30 mouse cellular contexts compared by ENCODE assay signal in genomic region chr10:86791507-86792184, GRCm38 (mm10). TPM values are rescaled to one million over a fixed set of nuclear protein-coding genes. Genes with fewer than 3 reads are reported as not detected.
DNase-seq lines count a peak whose midpoint lies in the region; ATAC-seq and TF ChIP-seq lines count a peak whose summit lies in the region.
"Had no signal": no experiment of that assay in that cellular context is flagged by ENCODE, and none has a peak within 500 bp of the region (broad histone marks: within the 10 kb centered on the region; RNA-seq: fewer than 3 reads in every experiment).

No protein-coding gene starts in this region.

- no peak overlapping the region for H3K4me2 ChIP-seq in heart, embryonic 16.5 days (ENCODE audit: low read depth, low read length)
- no peak overlapping the region for H3K4me2 ChIP-seq in heart, embryonic 11.5 days
- H3K4me2 ChIP-seq in lung, postnatal 0 days (replicated peaks; ENCODE audit: low read depth, low read length), result no peak overlapping the region
- H3K4me2 ChIP-seq in stomach, postnatal 0 days (replicated peaks; ENCODE audit: low read depth), result peak overlapping the region; percentile 8; the same call in 1 of the 2 replicates
- no peak overlapping the region for H3K4me2 ChIP-seq in midbrain, embryonic 16.5 days (ENCODE audit: low read length)
- H3K4me2 ChIP-seq: limb, embryonic 15.5 days; midbrain, embryonic 12.5 days had no signal

- peaks cover 43% of the 10 kb centered on the region for H3K4me1 ChIP-seq in heart, embryonic 16.5 days (ENCODE audit: control insufficient read depth, insufficient read depth, low read length)
- peaks cover 30% of the 10 kb centered on the region for H3K4me1 ChIP-seq in heart, embryonic 11.5 days (ENCODE audit: control insufficient read depth, insufficient read depth, low read length)
- peaks cover 12% of the 10 kb centered on the region; the same call in 1 of the 2 replicates for H3K4me1 ChIP-seq in lung, postnatal 0 days (ENCODE audit: insufficient read depth, low read depth, low read length)
- H3K4me1 ChIP-seq in stomach, postnatal 0 days (replicated peaks; ENCODE audit: control insufficient read depth, insufficient read depth), result 0 out of 2 replicates have a peak, but pooled peaks cover 4% of the 10 kb centered on the region
- H3K4me1 ChIP-seq in midbrain, embryonic 16.5 days (ENCODE audit: control insufficient read depth, insufficient read depth, low read length), result 0 out of 2 replicates have a peak, but pooled peaks cover 5% of the 10 kb centered on the region

- WGBS in heart, embryonic 16.5 days, result 57% methylated on average over 7 of the region's 7 CpGs
- WGBS in heart, embryonic 11.5 days (ENCODE audit: insufficient replicate concordance), result 61% methylated on average over 7 of the region's 7 CpGs
- WGBS in lung, postnatal 0 days, result 45% methylated on average over 7 of the region's 7 CpGs
- WGBS in stomach, postnatal 0 days, result 37% methylated on average over 7 of the region's 7 CpGs
- 86% methylated on average over 7 of the region's 7 CpGs for whole genome bisulfite sequencing in midbrain, embryonic 16.5 days

- no peaks in the 10 kb centered on the region for H3K9me3 ChIP-seq in heart, embryonic 16.5 days (replicated peaks; ENCODE audit: control insufficient read depth, low read length)
- no peaks in the 10 kb centered on the region for H3K9me3 ChIP-seq in heart, embryonic 11.5 days (replicated peaks; ENCODE audit: control insufficient read depth, low read length)
- H3K9me3 ChIP-seq in lung, postnatal 0 days (ENCODE audit: low read length), result no peaks in the 10 kb centered on the region
- H3K9me3 ChIP-seq in stomach, postnatal 0 days (ENCODE audit: control insufficient read depth, low read length), result no peaks in the 10 kb centered on the region
- H3K9me3 ChIP-seq in midbrain, embryonic 16.5 days (replicated peaks; ENCODE audit: control insufficient read depth, low read length, poor library complexity, severe bottlenecking), result no peaks in the 10 kb centered on the region
- H3K9me3 ChIP-seq: limb, embryonic 15.5 days; midbrain, embryonic 12.5 days had no signal

- no peak for ATAC-seq in heart, embryonic 16.5 days (replicated peaks; ENCODE audit: extremely low read depth, insufficient read depth, low FRiP score)
- no peak for ATAC-seq in heart, embryonic 11.5 days (replicated peaks; ENCODE audit: insufficient number of reproducible peaks, low FRiP score, low TSS enrichment)
- peak; percentile 18; the same call in 1 of the 2 replicates for ATAC-seq in lung, postnatal 0 days
- ATAC-seq in stomach, postnatal 0 days (ENCODE audit: low FRiP score, low TSS enrichment), result peak; percentile 45; the same call in 1 of the 2 replicates
- ATAC-seq in midbrain, embryonic 16.5 days, result no peak
- ATAC-seq: CD4-positive, CD25-positive, alpha-beta regulatory T cell, adult 4 months; forebrain, postnatal 0 days; hindbrain, embryonic 16.5 days had no signal

- no peak overlapping the region for H3K4me3 ChIP-seq in heart, embryonic 16.5 days (ENCODE audit: low read length)
- no peak overlapping the region for H3K4me3 ChIP-seq in heart, embryonic 11.5 days (ENCODE audit: low read depth, low read length)
- H3K4me3 ChIP-seq in lung, postnatal 0 days (ENCODE audit: low read depth, low read length), result no peak overlapping the region
- H3K4me3 ChIP-seq in stomach, postnatal 0 days (ENCODE audit: low read depth, low read length), result no peak overlapping the region
- no peak overlapping the region for H3K4me3 ChIP-seq in midbrain, embryonic 16.5 days (ENCODE audit: low read depth, low read length)
- H3K4me3 ChIP-seq: limb, embryonic 15.5 days; midbrain, embryonic 12.5 days had no signal

- TF ChIP-seq EP300 in lung, postnatal 0 days (IDR thresholded peaks at IDR 0.05), result no peak
- TF ChIP-seq EP300 in stomach, postnatal 0 days (optimal IDR thresholded peaks at IDR 0.05), result no peak

- TF ChIP-seq CTCF in lung, postnatal 0 days (IDR thresholded peaks at IDR 0.05), result no peak
- no peak for TF ChIP-seq CTCF in stomach, postnatal 0 days (IDR thresholded peaks at IDR 0.05; ENCODE audit: low read depth)

- H3K36me3 ChIP-seq in heart, embryonic 16.5 days (ENCODE audit: control insufficient read depth, insufficient read depth), result no peaks in the 10 kb centered on the region
- H3K36me3 ChIP-seq in heart, embryonic 11.5 days (ENCODE audit: control insufficient read depth, insufficient read depth, low read length), result no peaks in the 10 kb centered on the region
- no peaks in the 10 kb centered on the region for H3K36me3 ChIP-seq in lung, postnatal 0 days (ENCODE audit: insufficient read depth, low read length)
- no peaks in the 10 kb centered on the region for H3K36me3 ChIP-seq in stomach, postnatal 0 days (ENCODE audit: control insufficient read depth, insufficient read depth, low read length)
- no peaks in the 10 kb centered on the region for H3K36me3 ChIP-seq in midbrain, embryonic 16.5 days (ENCODE audit: control insufficient read depth, insufficient read depth, low read length)
- H3K36me3 ChIP-seq: limb, embryonic 15.5 days; midbrain, embryonic 12.5 days had no signal

- H3K27me3 ChIP-seq in heart, embryonic 16.5 days (ENCODE audit: control insufficient read depth, insufficient read depth, low read length), result no peaks in the 10 kb centered on the region
- H3K27me3 ChIP-seq in heart, embryonic 11.5 days (ENCODE audit: control insufficient read depth, insufficient read depth, low read length), result no peaks in the 10 kb centered on the region
- no peaks in the 10 kb centered on the region for H3K27me3 ChIP-seq in lung, postnatal 0 days (replicated peaks; ENCODE audit: insufficient read depth, low read length)
- no peaks in the 10 kb centered on the region for H3K27me3 ChIP-seq in stomach, postnatal 0 days (ENCODE audit: control insufficient read depth, insufficient read depth, low read length)
- H3K27me3 ChIP-seq in midbrain, embryonic 16.5 days (ENCODE audit: control insufficient read depth, insufficient read depth, low read depth, low read length), result no peaks in the 10 kb centered on the region
- H3K27me3 ChIP-seq: limb, embryonic 15.5 days; midbrain, embryonic 12.5 days had no signal

- H3K27ac ChIP-seq in heart, embryonic 16.5 days (ENCODE audit: low read length), result peak overlapping the region; percentile 44; the same call in 1 of the 2 replicates
- H3K27ac ChIP-seq in heart, embryonic 11.5 days (ENCODE audit: low read depth, low read length), result no peak overlapping the region
- H3K27ac ChIP-seq in lung, postnatal 0 days (ENCODE audit: low read length), result no peak overlapping the region
- H3K27ac ChIP-seq in stomach, postnatal 0 days (replicated peaks), result 0 out of 2 replicates have a peak overlapping the region, but pooled peaks have one; percentile 24
- H3K27ac ChIP-seq in midbrain, embryonic 16.5 days (ENCODE audit: low read length), result no peak overlapping the region
- H3K27ac ChIP-seq: kidney, postnatal 0 days; limb, embryonic 15.5 days; liver, embryonic 14.5 days; midbrain, embryonic 12.5 days had no signal

- H3K9ac ChIP-seq in heart, embryonic 16.5 days (ENCODE audit: low read length), result no peak overlapping the region
- no peak overlapping the region for H3K9ac ChIP-seq in heart, embryonic 11.5 days (ENCODE audit: low read depth, low read length)
- no peak overlapping the region for H3K9ac ChIP-seq in lung, postnatal 0 days (replicated peaks; ENCODE audit: low read depth)
- H3K9ac ChIP-seq in stomach, postnatal 0 days (ENCODE audit: low read length), result no peak overlapping the region
- no peak overlapping the region for H3K9ac ChIP-seq in midbrain, embryonic 16.5 days (ENCODE audit: low read depth, low read length)
- H3K9ac ChIP-seq: forebrain, postnatal 0 days; limb, embryonic 15.5 days; liver, embryonic 14.5 days; midbrain, embryonic 12.5 days had no signal

- DNase-seq in adrenal gland, postnatal 14 days, result peak; percentile 41
- no peak for DNase-seq in adrenal gland, postnatal 4 days (ENCODE audit: low spot score in 2 of 2)
- DNase-seq in lung, postnatal 0 days (ENCODE audit: low spot score), result no peak
- DNase-seq in lung, postnatal 25 days (ENCODE audit: low spot score), result no peak
- no peak for DNase-seq in stomach, postnatal 0 days (ENCODE audit: low spot score)
- DNase-seq: cerebellum, adult 9-11 months; forebrain, postnatal 0 days; gastrocnemius, postnatal 36 days; kidney, adult 18-20 months; left cerebral cortex, postnatal 4 days; lung, postnatal 10 days; thymus, adult 18-20 months; thymus, postnatal 36 days had no signal

RNA-seq across cellular contexts. Expression of gene Nt5dc3, which starts 12.8 kb away (rescaled TPM):
- 23.2 and 25.1 TPM in 2 replicates for total RNA-seq in adrenal gland, postnatal 14 days (2021)
- 10 to 100 TPM; 23.4 to 25.5 TPM for total RNA-seq in adrenal gland, postnatal 4 days (2021)
- 4.8 and 5.0 TPM in 2 replicates for polyA plus RNA-seq in heart, embryonic 16.5 days (2015; fragmentation: Nextera tagmentation; extraction: Ambion mirVana)
- polyA plus RNA-seq in heart, embryonic 11.5 days (2014; fragmentation: Nextera tagmentation; extraction: Ambion mirVana), result 1.8 and 2.1 TPM in 2 replicates
- 1.2 and 1.3 TPM in 2 replicates for polyA plus RNA-seq in lung, postnatal 0 days (2015; fragmentation: Nextera tagmentation; extraction: Ambion mirVana)
- polyA plus RNA-seq in stomach, postnatal 0 days (2015; fragmentation: Nextera tagmentation; extraction: Ambion mirVana), result 1.2 TPM in 2 replicates
- polyA plus RNA-seq in midbrain, embryonic 16.5 days (2015; fragmentation: Nextera tagmentation; extraction: Ambion mirVana), result 15.2 and 15.9 TPM in 2 replicates

RNA-seq across cellular contexts. Expression of gene Gm49358, which starts 27.9 kb away (rescaled TPM):
- total RNA-seq in adrenal gland, postnatal 14 days (2021), result 8.3 and 9.8 TPM in 2 replicates
- total RNA-seq in adrenal gland, postnatal 4 days (2021), result 1 to 10 TPM; 4.8 to 6.2 TPM
- polyA plus RNA-seq in heart, embryonic 16.5 days (2015; fragmentation: Nextera tagmentation; extraction: Ambion mirVana), result not detected in 2 replicates
- polyA plus RNA-seq in heart, embryonic 11.5 days (2014; fragmentation: Nextera tagmentation; extraction: Ambion mirVana), result not detected in 2 replicates
- polyA plus RNA-seq in lung, postnatal 0 days (2015; fragmentation: Nextera tagmentation; extraction: Ambion mirVana), result not detected in 2 replicates
- polyA plus RNA-seq in stomach, postnatal 0 days (2015; fragmentation: Nextera tagmentation; extraction: Ambion mirVana), result not detected in 2 replicates
- not detected in 2 replicates for polyA plus RNA-seq in midbrain, embryonic 16.5 days (2015; fragmentation: Nextera tagmentation; extraction: Ambion mirVana)
- total RNA-seq: hematopoietic stem cell, adult 5-6 weeks; megakaryocyte, adult 5-6 weeks; monocyte, adult 5-6 weeks had no signal
- polyA plus RNA-seq: brain, embryonic 14.5 days; CD4-positive, CD25-positive, alpha-beta regulatory T cell, adult 4 months; cortical plate, adult 2 months; forebrain, embryonic 11.5 days; forebrain, postnatal 0 days; hindbrain, embryonic 16.5 days; kidney, postnatal 0 days; large intestine, adult 2 months; limb, embryonic 15.5 days; liver, embryonic 14.5 days; midbrain, embryonic 12.5 days; small intestine, adult 2 months had no signal

Comparison
In these comparisons a context has a peak if more than half of its experiments do, and no peak if none do; other contexts are left out.
1. H3K27ac ChIP-seq: peak in heart, embryonic 16.5 days (single experiment) and stomach, postnatal 0 days (single experiment); none in heart, embryonic 11.5 days (single experiment), lung, postnatal 0 days (single experiment) and midbrain, embryonic 16.5 days (single experiment).
2. ATAC-seq: peak in lung, postnatal 0 days (single experiment) and stomach, postnatal 0 days (single experiment); none in heart, embryonic 16.5 days (single experiment), heart, embryonic 11.5 days (single experiment) and midbrain, embryonic 16.5 days (single experiment).